In genomic region chr2:172433746-172434145, GRCm38 (mm10) we compare ENCODE assay signal across 18 mouse cellular contexts. TPM values are rescaled to one million over a fixed set of nuclear protein-coding genes. Genes with fewer than 3 reads are reported as not detected.
A peak's percentile ranks its signal among the peaks of the same experiment; 100 is the strongest.
DNase-seq lines count a peak whose midpoint lies in the region; ATAC-seq and TF ChIP-seq lines count a peak whose summit lies in the region.
"Had no signal": no experiment of that assay in that cellular context is flagged by ENCODE, and none has a peak within 500 bp of the region (broad histone marks: within the 10 kb centered on the region; RNA-seq: fewer than 3 reads in every experiment).

No protein-coding gene starts in this region.

- H3K36me3 ChIP-seq in CH12.LX (replicated peaks in 1 of 2; ENCODE audit: control insufficient read depth in 1 of 2, insufficient read depth in 1 of 2, low read length in 1 of 2), result peaks cover 26 to 36% of the 10 kb centered on the region in 2 experiments
- no peaks in the 10 kb centered on the region for H3K36me3 ChIP-seq in thymus, adult 2 months (ENCODE audit: control insufficient read depth, insufficient read depth, low read length)
- H3K36me3 ChIP-seq in kidney, embryonic 16.5 days (ENCODE audit: insufficient read depth, low read length), result no peaks in the 10 kb centered on the region
- H3K36me3 ChIP-seq: embryonic facial prominence, embryonic 15.5 days; heart, embryonic 12.5 days; hindbrain, embryonic 13.5 days; limb, embryonic 12.5 days; midbrain, embryonic 13.5 days; neural tube, embryonic 13.5 days had no signal

- in situ Hi-C loops in CH12.LX (cut with MboI; ENCODE audit: low pct_ligation_motif_present, low pct_unique_long_range_greater_than_20kb, low sequenced_read_pairs), result no loop called here

- peak; percentile 41 for DNase-seq in A20 (ENCODE audit: low read depth, low spot score)
- DNase-seq in CH12.LX (ENCODE audit: extremely low read depth), result peak; percentile 87
- peak; percentile 80 for DNase-seq in thymus, adult 2 months
- DNase-seq in left cerebral cortex, adult 9 months (ENCODE audit: low spot score in 2 of 2), result no peak
- DNase-seq in left cerebral cortex, postnatal 4 days, result no peak
- DNase-seq: adrenal gland, postnatal 36 days; gastrocnemius, postnatal 10 days; kidney, adult 8-10 months; lung, adult 2 months had no signal

- no peaks in the 10 kb centered on the region for H3K9me3 ChIP-seq in CH12.LX (replicated peaks; ENCODE audit: low read length)
- no peaks in the 10 kb centered on the region for H3K9me3 ChIP-seq in kidney, embryonic 16.5 days (ENCODE audit: low read length)
- H3K9me3 ChIP-seq: embryonic facial prominence, embryonic 15.5 days; forebrain, embryonic 13.5 days; heart, embryonic 12.5 days; hindbrain, embryonic 13.5 days; limb, embryonic 12.5 days; midbrain, embryonic 13.5 days; neural tube, embryonic 13.5 days had no signal

- H3K4me2 ChIP-seq in CH12.LX (ENCODE audit: insufficient read depth, low read depth, poor library complexity, severe bottlenecking), result peak overlapping the region; percentile 31
- no peak overlapping the region for H3K4me2 ChIP-seq in kidney, embryonic 16.5 days (replicated peaks; ENCODE audit: low read depth, low read length)
- H3K4me2 ChIP-seq: embryonic facial prominence, embryonic 15.5 days; forebrain, embryonic 13.5 days; heart, embryonic 12.5 days; hindbrain, embryonic 13.5 days; limb, embryonic 12.5 days; midbrain, embryonic 13.5 days; neural tube, embryonic 13.5 days had no signal

- TF ChIP-seq CTCF in CH12.LX (conservative IDR thresholded peaks at IDR 0.05 in 1 of 2, IDR thresholded peaks at IDR 0.05 in 1 of 2; ENCODE audit: low read depth in 2 of 2, low read length in 2 of 2), result no peak
- TF ChIP-seq CTCF in thymus, adult 2 months (IDR thresholded peaks at IDR 0.05; ENCODE audit: borderline replicate concordance, control insufficient read depth, extremely low read depth, insufficient read depth, low read length, poor library complexity), result no peak

- TF ChIP-seq EP300 in CH12.LX (IDR thresholded peaks at IDR 0.05; ENCODE audit: low read length), result peak; percentile 42; the same call in 1 of the 2 replicates

- 0 out of 2 replicates have a peak overlapping the region, but pooled peaks have one; percentile 14 for H3K27ac ChIP-seq in CH12.LX (ENCODE audit: insufficient read depth, low read depth)
- peak overlapping the region; percentile 98 for H3K27ac ChIP-seq in thymus, adult 2 months (ENCODE audit: control insufficient read depth, insufficient read depth, low read length)
- H3K27ac ChIP-seq in kidney, embryonic 16.5 days (ENCODE audit: low read length), result no peak overlapping the region
- H3K27ac ChIP-seq: embryonic facial prominence, embryonic 15.5 days; forebrain, embryonic 13.5 days; hindbrain, embryonic 13.5 days; limb, embryonic 12.5 days; midbrain, embryonic 13.5 days; neural tube, embryonic 13.5 days had no signal

- dilution Hi-C loops in CH12.LX (cut with MboI; ENCODE audit: extremely low pct_ligation_motif_present, extremely low pct_unique_long_range_greater_than_20kb, low sequenced_read_pairs), result no loop called here

- no peak for TF ChIP-seq RAD21 in CH12.LX (IDR thresholded peaks at IDR 0.05; ENCODE audit: low read depth, low read length)

- no peaks in the 10 kb centered on the region for H3K27me3 ChIP-seq in CH12.LX (replicated peaks)
- no peaks in the 10 kb centered on the region for H3K27me3 ChIP-seq in thymus, adult 2 months (ENCODE audit: control insufficient read depth, insufficient read depth, low read length)
- no peaks in the 10 kb centered on the region for H3K27me3 ChIP-seq in kidney, embryonic 16.5 days (ENCODE audit: insufficient read depth, low read length)
- H3K27me3 ChIP-seq: heart, embryonic 12.5 days; midbrain, embryonic 13.5 days; neural tube, embryonic 13.5 days had no signal

- no peak for TF ChIP-seq POLR2A in CH12.LX (IDR thresholded peaks at IDR 0.05; ENCODE audit: low read depth, low read length)
- TF ChIP-seq POLR2A in thymus, adult 2 months (IDR thresholded peaks at IDR 0.05; ENCODE audit: control insufficient read depth, extremely low read depth, insufficient read depth, low read length, poor library complexity), result 0 out of 2 replicates have a peak, but pooled peaks have one; percentile 19

- no peak overlapping the region for H3K9ac ChIP-seq in CH12.LX (ENCODE audit: insufficient read depth, low read depth)
- H3K9ac ChIP-seq in kidney, embryonic 16.5 days (replicated peaks; ENCODE audit: low read length), result no peak overlapping the region
- H3K9ac ChIP-seq: embryonic facial prominence, embryonic 15.5 days; forebrain, embryonic 13.5 days; heart, embryonic 12.5 days; hindbrain, embryonic 13.5 days; limb, embryonic 12.5 days; midbrain, embryonic 13.5 days; neural tube, embryonic 13.5 days had no signal

- peak; percentile 60; the same call in 1 of the 2 replicates for ATAC-seq in monocyte, adult 5-6 weeks (replicated peaks; ENCODE audit: insufficient number of reproducible peaks, low FRiP score, low TSS enrichment, poor library complexity, severe bottlenecking)
- ATAC-seq in kidney, embryonic 16.5 days (ENCODE audit: low FRiP score, low TSS enrichment), result no peak
- ATAC-seq: forebrain, embryonic 13.5 days; midbrain, embryonic 13.5 days had no signal

- H3K4me1 ChIP-seq in CH12.LX (ENCODE audit: control insufficient read depth in 1 of 2, insufficient read depth in 2 of 2), result peaks cover 21 to 51% of the 10 kb centered on the region in 2 experiments
- peaks cover 71% of the 10 kb centered on the region for H3K4me1 ChIP-seq in thymus, adult 2 months (replicated peaks; ENCODE audit: control insufficient read depth, insufficient read depth, low read length)
- H3K4me1 ChIP-seq in kidney, embryonic 16.5 days (ENCODE audit: insufficient read depth, low read length), result no peaks in the 10 kb centered on the region
- H3K4me1 ChIP-seq: embryonic facial prominence, embryonic 15.5 days; forebrain, embryonic 13.5 days; hindbrain, embryonic 13.5 days; limb, embryonic 12.5 days; midbrain, embryonic 13.5 days; neural tube, embryonic 13.5 days had no signal

- no peaks in the 10 kb centered on the region for H3K79me2 ChIP-seq in CH12.LX (replicated peaks; ENCODE audit: control insufficient read depth, extremely low read depth, insufficient read depth, poor library complexity, severe bottlenecking)

- no peak overlapping the region for H3K4me3 ChIP-seq in CH12.LX (replicated peaks in 1 of 3; ENCODE audit: low read depth in 2 of 3, low read length in 2 of 3, poor library complexity in 1 of 3)
- H3K4me3 ChIP-seq in thymus, adult 2 months (ENCODE audit: control insufficient read depth, insufficient read depth, low read length), result no peak overlapping the region
- no peak overlapping the region for H3K4me3 ChIP-seq in kidney, embryonic 16.5 days (ENCODE audit: low read length)
- H3K4me3 ChIP-seq: embryonic facial prominence, embryonic 15.5 days; forebrain, embryonic 13.5 days; heart, embryonic 12.5 days; hindbrain, embryonic 13.5 days; limb, embryonic 12.5 days; midbrain, embryonic 13.5 days; neural tube, embryonic 13.5 days had no signal

- WGBS in thymus, adult 2 months, result 4% methylated on average over 5 of the region's 5 CpGs
- WGBS in kidney, embryonic 16.5 days, result 48% methylated on average over 5 of the region's 5 CpGs

- intact Hi-C loops in left cerebral cortex, postnatal 4 days (cut with DNase I), result no loop called here

TF ChIP-seq in CH12.LX, 34 proteins besides CTCF, POLR2A, EP300 and RAD21:
- TF ChIP-seq ETS1 (conservative IDR thresholded peaks at IDR 0.05; ENCODE audit: low read depth, low read length), result peak; percentile 71
- no peak for TF ChIP-seq ZC3H11A (IDR thresholded peaks at IDR 0.05; ENCODE audit: low read depth, low read length)
- TF ChIP-seq BHLHE40 (IDR thresholded peaks at IDR 0.05; ENCODE audit: low read depth, low read length), result peak; percentile 39; the same call in 1 of the 2 replicates
- TF ChIP-seq GABPA (IDR thresholded peaks at IDR 0.05; ENCODE audit: insufficient replicate concordance, low read depth, low read length), result no peak
- peak; percentile 66; the same call in 1 of the 2 replicates for TF ChIP-seq TCF12 (IDR thresholded peaks at IDR 0.05; ENCODE audit: low read depth, low read length)
- TF ChIP-seq MYC (IDR thresholded peaks at IDR 0.05; ENCODE audit: low read depth, low read length), result no peak
- peak; percentile 29; the same call in 1 of the 2 replicates for TF ChIP-seq MAX (IDR thresholded peaks at IDR 0.05; ENCODE audit: low read length)
- TF ChIP-seq SIN3A (IDR thresholded peaks at IDR 0.05; ENCODE audit: low read length), result peak; percentile 36; the same call in 1 of the 2 replicates
TF ChIP-seq in CH12.LX: peak in this region for 5.

RNA-seq across cellular contexts. Expression of gene Rtf2, which starts 6.6 kb away (rescaled TPM):
- 61.4 and 66.6 TPM in 2 replicates for total RNA-seq in CH12.LX (2012; rRNA removed)
- total RNA-seq in CH12.LX (2014; rRNA removed), result 58.5 and 60.3 TPM in 2 replicates
- 72.9 and 90.2 TPM in 2 replicates for polyA plus RNA-seq in CH12.LX (2012; ENCODE audit: insufficient read length, low read depth)
- 190 to 207 TPM (median 193 TPM) in 3 replicates for total RNA-seq in monocyte, adult 5-6 weeks (2017)
- polyA plus RNA-seq in thymus, adult 2 months (2012; rRNA removed), result 79.6 and 86.7 TPM in 2 replicates
- 81.2 and 85.3 TPM in 2 replicates for polyA plus RNA-seq in kidney, embryonic 16.5 days (2015; fragmentation: Nextera tagmentation; extraction: Ambion mirVana)
- 10 to 100 TPM; 62.8 to 63.8 TPM for total RNA-seq in left cerebral cortex, postnatal 4 days (2021)

RNA-seq across cellular contexts. Expression of gene Gcnt7, which starts 24.6 kb away (rescaled TPM):
- 0.17 and 0.29 TPM in 2 replicates for total RNA-seq in CH12.LX (2012; rRNA removed)
- total RNA-seq in CH12.LX (2014; rRNA removed), result not detected in 2 replicates
- 0.21 TPM in 1 of 2 replicates, not detected in the other for polyA plus RNA-seq in CH12.LX (2012; ENCODE audit: insufficient read length, low read depth)
- 1.1 TPM in 1 of 3 replicates, not detected in the others for total RNA-seq in monocyte, adult 5-6 weeks (2017)
- not detected in 2 replicates for polyA plus RNA-seq in thymus, adult 2 months (2012; rRNA removed)
- 1.5 and 1.8 TPM in 2 replicates for polyA plus RNA-seq in kidney, embryonic 16.5 days (2015; fragmentation: Nextera tagmentation; extraction: Ambion mirVana)
- not detected for total RNA-seq in left cerebral cortex, postnatal 4 days (2021)
- total RNA-seq: adrenal gland, postnatal 36 days; gastrocnemius, postnatal 10 days had no signal
- polyA plus RNA-seq: lung, adult 2 months had no signal

RNA-seq across cellular contexts. Expression of gene Fam209, which starts 38.6 kb away (rescaled TPM):
- total RNA-seq in CH12.LX (2012; rRNA removed), result 0.25 and 0.42 TPM in 2 replicates
- total RNA-seq in CH12.LX (2014; rRNA removed), result 0.69 TPM in 1 of 2 replicates, not detected in the other
- polyA plus RNA-seq in CH12.LX (2012; ENCODE audit: insufficient read length, low read depth), result 1.2 and 1.8 TPM in 2 replicates
- 4.4 to 13.8 TPM (median 7.3 TPM) in 3 replicates for total RNA-seq in monocyte, adult 5-6 weeks (2017)
- polyA plus RNA-seq in thymus, adult 2 months (2012; rRNA removed), result 0.42 and 0.81 TPM in 2 replicates
- polyA plus RNA-seq in kidney, embryonic 16.5 days (2015; fragmentation: Nextera tagmentation; extraction: Ambion mirVana), result 0.64 TPM in 1 of 2 replicates, not detected in the other
- under 1 TPM in 1 of 2 experiments, not detected in 1; 0.91 TPM for total RNA-seq in left cerebral cortex, postnatal 4 days (2021)
- total RNA-seq: adrenal gland, postnatal 36 days had no signal
- polyA plus RNA-seq: hindbrain, embryonic 13.5 days; limb, embryonic 12.5 days had no signal

RNA-seq across cellular contexts. Expression of gene Cass4, which starts 40.2 kb away (rescaled TPM):
- total RNA-seq in CH12.LX (2012; rRNA removed), result 3.8 and 5.3 TPM in 2 replicates
- total RNA-seq in CH12.LX (2014; rRNA removed), result 2.9 and 3.3 TPM in 2 replicates
- polyA plus RNA-seq in CH12.LX (2012; ENCODE audit: insufficient read length, low read depth), result 3.7 and 3.8 TPM in 2 replicates
- 1.5 to 17.7 TPM (median 9.5 TPM) in 3 replicates for total RNA-seq in monocyte, adult 5-6 weeks (2017)
- 2.2 and 2.8 TPM in 2 replicates for polyA plus RNA-seq in thymus, adult 2 months (2012; rRNA removed)
- polyA plus RNA-seq in kidney, embryonic 16.5 days (2015; fragmentation: Nextera tagmentation; extraction: Ambion mirVana), result 0.32 and 0.36 TPM in 2 replicates
- under 1 TPM; 0.16 to 0.24 TPM for total RNA-seq in left cerebral cortex, postnatal 4 days (2021)
- polyA plus RNA-seq: forebrain, embryonic 13.5 days had no signal

Comparison
In these comparisons a context has a peak if more than half of its experiments do, and no peak if none do; other contexts are left out.
1. DNase-seq: peak in A20 (single experiment), CH12.LX (single experiment) and thymus, adult 2 months (single experiment); none in left cerebral cortex, adult 9 months (0 of 2) and left cerebral cortex, postnatal 4 days (single experiment).